Mouse (Mus musculus): ENCODE data around the gene Fam57b.

The Fam57b gene

GRCm38 (mm10) chr7:126798127-126799049 lies 920 bp downstream of the Fam57b start:
- DNase-seq (ENCODE audit: low read depth in 1 of 2, low spot score in 2 of 2), result no peak

- peak; percentile 88 to 91 for DNase-seq (ENCODE audit: low read depth in 1 of 2, low spot score in 2 of 2)
Observed at GRCm38 (mm10) chr7:126799050-126799467, 1.6 kb downstream of the Fam57b start.

- DNase-seq (ENCODE audit: low read depth in 1 of 2, low spot score in 2 of 2), result peak; percentile 54 to 71
Observed at GRCm38 (mm10) chr7:126799468-126800268, 2.2 kb downstream of the Fam57b start.

- DNase-seq (ENCODE audit: low read depth in 1 of 2, low spot score in 2 of 2), result no peak
Observed at GRCm38 (mm10) chr7:126800269-126801056, 3.0 kb downstream of the Fam57b start.

GRCm38 (mm10) chr7:126801057-126801422 lies 3.6 kb downstream of the Fam57b start:
- DNase-seq (ENCODE audit: low read depth in 1 of 2, low spot score in 2 of 2), result no peak

- no peak for DNase-seq (ENCODE audit: low read depth in 1 of 2, low spot score in 2 of 2)
Observed at GRCm38 (mm10) chr7:126802134-126802889, 4.8 kb downstream of the Fam57b start.

- no peak for DNase-seq (ENCODE audit: low read depth in 1 of 2, low spot score in 2 of 2)
Observed at GRCm38 (mm10) chr7:126803181-126803580, 5.7 kb downstream of the Fam57b start.

- DNase-seq (ENCODE audit: low read depth in 1 of 2, low spot score in 2 of 2), result no peak
Observed at GRCm38 (mm10) chr7:126803751-126804150, 6.3 kb downstream of the Fam57b start.

- no peak for DNase-seq (ENCODE audit: low read depth in 1 of 2, low spot score in 2 of 2)
Observed at GRCm38 (mm10) chr7:126806956-126807355, 9.5 kb downstream of the Fam57b start.

GRCm38 (mm10) chr7:126807405-126807804 lies 9.9 kb downstream of the Fam57b start:
- DNase-seq (ENCODE audit: low read depth in 1 of 2, low spot score in 2 of 2), result no peak

GRCm38 (mm10) chr7:126808703-126809455 lies 11.4 kb downstream of the Fam57b start:
- DNase-seq (ENCODE audit: low read depth in 1 of 2, low spot score in 2 of 2), result no peak

- no peak for DNase-seq (ENCODE audit: low read depth in 1 of 2, low spot score in 2 of 2)
Observed at GRCm38 (mm10) chr7:126809723-126810369, 12.4 kb downstream of the Fam57b start.

- no peak for DNase-seq (ENCODE audit: low read depth in 1 of 2, low spot score in 2 of 2)
Observed at GRCm38 (mm10) chr7:126815726-126816222, 18.3 kb downstream of the Fam57b start.

GRCm38 (mm10) chr7:126816494-126816893 lies 19.0 kb downstream of the Fam57b start:
- no peak for DNase-seq (ENCODE audit: low read depth in 1 of 2, low spot score in 2 of 2)

GRCm38 (mm10) chr7:126817595-126817994 lies 20.1 kb downstream of the Fam57b start:
- DNase-seq (ENCODE audit: low read depth in 1 of 2, low spot score in 2 of 2), result no peak

GRCm38 (mm10) chr7:126818818-126819217 lies 21.4 kb downstream of the Fam57b start:
- DNase-seq (ENCODE audit: low read depth in 1 of 2, low spot score in 2 of 2), result no peak

GRCm38 (mm10) chr7:126821835-126822511 lies 24.5 kb downstream of the Fam57b start:
- peak; percentile 33 to 69 for DNase-seq (ENCODE audit: low read depth in 1 of 2, low spot score in 2 of 2)

- no peak for DNase-seq (ENCODE audit: low read depth in 1 of 2, low spot score in 2 of 2)
Observed at GRCm38 (mm10) chr7:126822741-126823140, 25.3 kb downstream of the Fam57b start.

All from monocyte, adult 2 months (primary cell).